Mouse (Mus musculus) liver, adult 2 months (tissue): ENCODE measurements around the gene Sardh.

ENCODE experiments used
- CTCF ChIP-seq: fragments of 200-500 bp; IDR thresholded peaks from 2 replicates; pipeline ENCODE4 v1.5.1; 2011; ENCODE audit warnings: low read depth, low read length, control low read depth
- POLR2A ChIP-seq: fragments of 200-500 bp; IDR thresholded peaks from 2 replicates; pipeline ENCODE4 v1.6.1; 2011; ENCODE audit warnings: low read length, control low read depth; ENCODE audit not compliant: insufficient read depth; ENCODE audit errors: extremely low read depth

DNA sequence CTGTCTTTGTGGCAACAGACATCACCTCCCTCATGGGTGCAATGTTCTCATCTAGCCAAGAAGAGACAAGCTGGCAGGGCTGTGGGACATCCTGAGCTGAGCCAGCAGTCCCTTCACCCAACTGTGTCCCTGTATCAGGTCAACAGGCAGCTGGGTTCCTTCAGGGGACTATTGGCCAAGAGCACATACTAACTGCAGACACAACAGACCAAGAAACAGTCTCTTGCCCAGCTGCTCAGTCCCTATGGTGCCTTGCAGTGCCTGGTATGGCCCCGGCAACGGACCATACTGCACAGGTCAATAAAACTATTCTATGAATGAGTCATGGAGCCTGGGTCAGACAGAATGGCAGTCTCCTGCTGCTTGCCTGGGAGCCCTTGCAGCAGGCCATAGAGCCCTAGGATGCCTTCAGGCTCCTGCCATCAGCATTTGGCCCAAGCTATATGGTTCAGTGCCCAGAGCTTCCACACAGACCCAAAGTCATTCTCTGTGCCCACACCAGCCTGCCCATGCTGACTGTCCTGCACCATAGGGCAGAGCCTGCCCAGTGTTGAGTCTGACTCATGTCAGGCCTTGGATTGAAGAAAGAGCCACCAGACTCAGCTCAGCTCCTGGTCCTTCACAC is 18.5 kb downstream of the Sardh start:
- no peak for TF ChIP-seq CTCF
- TF ChIP-seq POLR2A = no peak
